Mouse (Mus musculus) intestine, embryonic 15.5 days (tissue): ENCODE data around the gene Olfr878. TPM values are rescaled to one million over a fixed set of nuclear protein-coding genes. Genes with fewer than 3 reads are reported as not detected.

Experiments
- ATAC-seq: fragments of 200-750 bp; cut with Nextera tagmentation; 2 replicates; pipeline ENCODE4 v1.8.0; 2017; ENCODE audit warnings: moderate TSS enrichment, moderate library complexity
- H3K27ac ChIP-seq: fragments of 300-500 bp; sonication (generic); 2 replicates; pipeline ENCODE4 v1.5.1; 2015; ENCODE audit warnings: mild to moderate bottlenecking, inconsistent platforms
- H3K27me3 ChIP-seq: fragments of 300-500 bp; sonication (generic); replicated peaks from 2 replicates; pipeline ENCODE4 v1.6.1; 2015; ENCODE audit warnings: inconsistent platforms
- H3K36me3 ChIP-seq: fragments of 300-500 bp; sonication (generic); 2 replicates; pipeline ENCODE4 v1.6.1; 2015; ENCODE audit warnings: inconsistent platforms
- H3K4me1 ChIP-seq: fragments of 300-500 bp; sonication (generic); replicated peaks from 2 replicates; pipeline ENCODE4 v1.6.1; 2015; ENCODE audit warnings: inconsistent platforms
- H3K4me2 ChIP-seq: fragments of 300-500 bp; sonication (generic); replicated peaks from 2 replicates; pipeline ENCODE4 v1.6.1; 2015; ENCODE audit warnings: mild to moderate bottlenecking, inconsistent platforms
- H3K4me3 ChIP-seq: fragments of 300-500 bp; sonication (generic); replicated peaks from 2 replicates; pipeline ENCODE4 v1.5.1; 2015; ENCODE audit warnings: inconsistent platforms
- H3K9ac ChIP-seq: fragments of 300-500 bp; sonication (generic); 2 replicates; pipeline ENCODE4 v1.6.1; 2015; ENCODE audit warnings: inconsistent platforms
- H3K9me3 ChIP-seq: fragments of 300-500 bp; sonication (generic); 2 replicates; pipeline ENCODE4 v1.6.1; 2016; ENCODE audit warnings: inconsistent platforms
- WGBS: fragments of 180-500 bp; shearing (Covaris S2); methylation state at CpG from one replicate; pipeline ENCODE4 v1.1.7; 2015; 5-methylcytosine and 5-hydroxymethylcytosine counted together
- polyA plus RNA-seq: library from polyadenylated mRNA; unstranded; fragments of >200 nt; fragmentation: Nextera tagmentation; extraction: Ambion mirVana; gene quantifications from 2 replicates; pipeline ENCODE4 v1.2.1, GENCODE M21; 2015

The Olfr878 gene
- not detected in 2 replicates for polyA plus RNA-seq

DNA sequence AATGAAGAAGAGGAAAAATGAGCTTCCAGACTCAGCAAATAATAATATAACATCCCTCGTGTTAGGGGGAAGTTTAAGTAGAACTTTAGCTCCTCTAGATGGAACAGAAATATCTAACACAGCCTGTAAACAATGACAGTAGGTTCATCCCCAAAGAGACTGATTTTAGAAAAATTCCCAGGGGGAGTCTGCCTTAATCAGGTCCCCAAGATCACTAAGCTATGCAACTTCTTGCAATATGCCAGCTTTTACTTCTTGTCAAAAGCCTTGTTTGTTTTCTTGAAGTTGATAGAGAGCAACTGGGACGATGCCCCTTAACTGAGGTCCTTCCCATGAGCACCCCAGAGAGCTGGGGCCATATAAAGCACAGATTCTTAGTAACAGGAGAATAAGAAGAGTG, at the start of gene Olfr878:
TSS of gene Olfr878 (plus strand) at position 301 of the 400 bp plus-strand sequence.
- WGBS: 81% methylated on average over 2 of the region's 2 CpGs
- H3K27ac ChIP-seq: no peak within 1 kb of the TSS
- H3K9me3 ChIP-seq: no peaks in the 10 kb centered on the region
- no peak within 1 kb of the TSS for H3K9ac ChIP-seq
- H3K4me2 ChIP-seq: no peak within 1 kb of the TSS
- H3K4me3 ChIP-seq: no peak within 1 kb of the TSS
- no peaks in the 10 kb centered on the region for H3K27me3 ChIP-seq
- ATAC-seq: no peak
- no peaks in the 10 kb centered on the region for H3K36me3 ChIP-seq
- no peaks in the 10 kb centered on the region for H3K4me1 ChIP-seq

GRCm38 (mm10) chr9:37870246-37870645, 47.4 kb upstream of the Olfr878 start:
- WGBS: 50% methylated on average over 1 of the region's 1 CpGs
- Histone ChIP-seq H3K9me3 (no peaks in the 10 kb centered on the region), H3K27ac (no peak overlapping the region), H3K4me3 (no peak overlapping the region), H3K4me1 (no peaks in the 10 kb centered on the region), H3K4me2 (no peak overlapping the region), H3K9ac (no peak overlapping the region), H3K27me3 (no peaks in the 10 kb centered on the region), H3K36me3 (no peaks in the 10 kb centered on the region)
- ATAC-seq: no peak

GRCm38 (mm10) chr9:37871097-37871496, 46.5 kb upstream of the Olfr878 start:
- Histone ChIP-seq H3K27me3 (no peaks in the 10 kb centered on the region), H3K4me1 (no peaks in the 10 kb centered on the region), H3K36me3 (no peaks in the 10 kb centered on the region), H3K9me3 (no peaks in the 10 kb centered on the region), H3K4me3 (no peak overlapping the region), H3K9ac (no peak overlapping the region), H3K4me2 (no peak overlapping the region), H3K27ac (no peak overlapping the region)
- 71% methylated on average over 1 of the region's 1 CpGs for WGBS
- ATAC-seq: no peak

GRCm38 (mm10) chr9:37871536-37871935, 46.1 kb upstream of the Olfr878 start:
- WGBS: 51% methylated on average over 1 of the region's 1 CpGs
- Histone ChIP-seq H3K9ac (no peak overlapping the region), H3K9me3 (no peaks in the 10 kb centered on the region), H3K4me1 (no peaks in the 10 kb centered on the region), H3K36me3 (no peaks in the 10 kb centered on the region), H3K27ac (no peak overlapping the region), H3K4me3 (no peak overlapping the region), H3K27me3 (no peaks in the 10 kb centered on the region), H3K4me2 (no peak overlapping the region)
- no peak for ATAC-seq

DNA sequence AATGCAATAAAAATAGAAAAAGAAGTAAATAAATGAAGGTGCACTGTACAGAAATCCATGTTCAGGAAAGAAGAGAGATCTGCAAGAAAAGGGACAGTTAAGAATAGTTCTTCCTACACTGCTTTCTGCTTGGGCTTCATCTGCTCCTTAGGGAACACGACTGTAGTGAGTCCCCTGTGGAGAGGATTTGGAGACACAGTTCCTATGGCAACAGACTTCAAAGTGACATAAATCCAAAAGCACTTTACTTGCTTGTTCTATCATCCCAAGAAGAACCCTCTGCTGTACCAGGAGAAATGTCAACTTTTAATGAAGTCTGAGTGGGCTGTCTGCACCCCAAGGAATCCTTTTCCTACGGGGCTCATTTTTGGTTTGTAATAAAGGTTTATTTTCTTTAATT, 26.7 kb upstream of the Olfr878 start:
- Histone ChIP-seq H3K27ac (no peak overlapping the region), H3K4me1 (no peaks in the 10 kb centered on the region), H3K9me3 (no peaks in the 10 kb centered on the region), H3K4me2 (no peak overlapping the region), H3K9ac (no peak overlapping the region), H3K36me3 (no peaks in the 10 kb centered on the region), H3K27me3 (no peaks in the 10 kb centered on the region), H3K4me3 (no peak overlapping the region)
- WGBS: 35% methylated on average over 2 of the region's 2 CpGs
- ATAC-seq: no peak

GRCm38 (mm10) chr9:37896661-37897060, 21.0 kb upstream of the Olfr878 start, which contains the start of gene Olfr145:
Olfr145 (plus strand) TSS chr9:37896724.
- no peak within 1 kb of the TSS for H3K4me2 ChIP-seq
- no peaks in the 10 kb centered on the region for H3K36me3 ChIP-seq
- H3K4me1 ChIP-seq: no peaks in the 10 kb centered on the region
- H3K27ac ChIP-seq: no peak within 1 kb of the TSS
- H3K9me3 ChIP-seq: no peaks in the 10 kb centered on the region
- H3K4me3 ChIP-seq: no peak within 1 kb of the TSS
- no peak within 1 kb of the TSS for H3K9ac ChIP-seq
- H3K27me3 ChIP-seq: no peaks in the 10 kb centered on the region
- WGBS: 39% methylated on average over 2 of the region's 2 CpGs
- ATAC-seq: no peak

- WGBS: 57% methylated on average over 3 of the region's 3 CpGs
- H3K36me3 ChIP-seq: no peaks in the 10 kb centered on the region
These were observed 12.1 kb upstream of the Olfr878 start for GRCm38 (mm10) chr9:37905555-37905954.

DNA sequence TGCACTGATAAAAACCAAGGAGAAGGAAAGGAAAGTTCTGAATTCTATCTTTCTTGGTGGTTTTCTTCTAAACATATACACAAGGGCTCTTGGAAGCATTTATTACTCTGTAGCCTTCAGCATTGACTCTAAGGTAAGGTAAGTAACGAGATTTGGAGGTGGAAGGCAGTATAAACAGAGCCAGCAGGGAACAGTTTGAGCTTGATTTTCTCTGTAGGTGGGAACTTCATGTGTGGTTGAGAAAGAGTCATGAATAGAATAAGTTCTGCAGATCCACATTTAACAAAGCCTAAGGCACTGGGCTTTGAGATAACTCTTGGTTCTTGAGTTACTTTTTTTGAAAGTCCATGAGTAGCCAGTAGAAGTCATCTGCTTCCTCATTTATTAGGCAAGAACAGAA, 378 bp downstream of the Olfr878 start:
- no peak for ATAC-seq
- H3K4me1 ChIP-seq: no peaks in the 10 kb centered on the region
- no peak overlapping the region for H3K9ac ChIP-seq
- H3K9me3 ChIP-seq: no peaks in the 10 kb centered on the region
- no peak overlapping the region for H3K4me3 ChIP-seq
- H3K4me2 ChIP-seq: no peak overlapping the region
- WGBS: 49% methylated on average over 1 of the region's 1 CpGs
- H3K27ac ChIP-seq: no peak overlapping the region
- no peaks in the 10 kb centered on the region for H3K36me3 ChIP-seq
- no peaks in the 10 kb centered on the region for H3K27me3 ChIP-seq

More at GRCm38 (mm10) chr9:37905555-37905954, 12.1 kb upstream of the Olfr878 start:
- Histone ChIP-seq H3K27ac (no peak overlapping the region), H3K4me1 (no peaks in the 10 kb centered on the region), H3K9me3 (no peaks in the 10 kb centered on the region), H3K4me2 (no peak overlapping the region), H3K9ac (no peak overlapping the region), H3K4me3 (no peak overlapping the region), H3K27me3 (no peaks in the 10 kb centered on the region)
- ATAC-seq: no peak

DNA sequence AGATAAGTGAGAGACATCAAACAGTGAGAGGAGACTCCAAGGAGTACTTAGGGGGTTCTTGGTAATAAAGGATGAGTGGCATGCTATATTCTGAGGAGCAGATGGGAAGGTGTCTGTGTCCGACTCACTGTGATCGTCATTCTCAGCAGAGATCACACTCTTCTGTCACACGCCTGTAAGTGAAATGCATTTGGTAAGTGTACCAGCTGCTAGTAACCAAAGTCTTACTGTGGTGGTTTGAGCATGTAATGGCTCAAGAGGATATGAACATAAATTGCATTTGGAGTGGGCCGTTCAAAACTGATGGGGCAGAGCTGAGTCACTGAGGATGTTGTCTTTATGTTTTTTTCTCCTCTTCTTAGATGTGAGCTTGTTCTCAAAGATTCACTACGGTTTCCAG, 6.6 kb downstream of the Olfr878 start:
- Histone ChIP-seq H3K36me3 (no peaks in the 10 kb centered on the region), H3K27ac (no peak overlapping the region), H3K27me3 (no peaks in the 10 kb centered on the region), H3K9me3 (no peaks in the 10 kb centered on the region), H3K9ac (no peak overlapping the region), H3K4me2 (no peak overlapping the region), H3K4me1 (no peaks in the 10 kb centered on the region), H3K4me3 (no peak overlapping the region)
- WGBS: 84% methylated on average over 5 of the region's 5 CpGs
- ATAC-seq: no peak

- no peak overlapping the region for H3K9ac ChIP-seq
- H3K27ac ChIP-seq: no peak overlapping the region
- WGBS: 52% methylated on average over 2 of the region's 2 CpGs
- H3K4me3 ChIP-seq: no peak overlapping the region
- no peaks in the 10 kb centered on the region for H3K36me3 ChIP-seq
- H3K4me1 ChIP-seq: no peaks in the 10 kb centered on the region
- no peak for ATAC-seq
- H3K27me3 ChIP-seq: no peaks in the 10 kb centered on the region
- no peaks in the 10 kb centered on the region for H3K9me3 ChIP-seq
- H3K4me2 ChIP-seq: no peak overlapping the region
These were observed 7.8 kb downstream of the Olfr878 start for GRCm38 (mm10) chr9:37925445-37925844.

GRCm38 (mm10) chr9:37926019-37927013, 8.7 kb downstream of the Olfr878 start:
- no peaks in the 10 kb centered on the region for H3K9me3 ChIP-seq
- no peaks in the 10 kb centered on the region for H3K27me3 ChIP-seq
- ATAC-seq: peak; percentile 93
- no peak overlapping the region for H3K4me3 ChIP-seq
- H3K9ac ChIP-seq: no peak overlapping the region
- no peak overlapping the region for H3K4me2 ChIP-seq
- H3K36me3 ChIP-seq: no peaks in the 10 kb centered on the region
- H3K4me1 ChIP-seq: no peaks in the 10 kb centered on the region
- no peak overlapping the region for H3K27ac ChIP-seq
- 34% methylated on average over 3 of the region's 3 CpGs for WGBS

- ATAC-seq: peak; percentile 66; the same call in 1 of the 2 replicates
- Histone ChIP-seq H3K9me3 (no peaks in the 10 kb centered on the region), H3K27me3 (no peaks in the 10 kb centered on the region), H3K27ac (no peak overlapping the region), H3K4me2 (no peak overlapping the region), H3K36me3 (no peaks in the 10 kb centered on the region), H3K4me1 (no peaks in the 10 kb centered on the region), H3K9ac (no peak overlapping the region), H3K4me3 (no peak overlapping the region)
- WGBS: 11% methylated on average over 11 of the region's 11 CpGs
These were observed 14.9 kb downstream of the Olfr878 start for GRCm38 (mm10) chr9:37932519-37932918.

DNA sequence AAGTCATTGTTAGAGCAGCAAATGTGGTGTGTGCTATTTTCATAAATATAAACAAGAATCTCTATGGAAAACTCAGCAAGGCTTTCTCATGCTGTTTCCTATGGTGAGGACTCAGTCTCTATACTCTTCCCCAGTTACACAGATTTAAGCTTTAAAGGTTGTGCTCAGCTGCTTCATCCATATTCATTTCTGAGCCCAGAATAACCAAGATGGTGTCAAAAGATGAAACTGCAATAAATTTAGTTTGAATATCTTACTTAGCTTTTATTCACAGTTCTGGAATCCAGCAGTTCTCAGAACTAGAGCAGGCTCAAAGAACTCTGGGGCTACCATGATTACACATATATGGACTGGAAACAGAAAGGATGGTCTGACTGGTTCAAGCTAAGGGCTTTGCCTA, 16.5 kb downstream of the Olfr878 start:
- no peak overlapping the region for H3K4me2 ChIP-seq
- no peak overlapping the region for H3K27ac ChIP-seq
- H3K9ac ChIP-seq: no peak overlapping the region
- no peaks in the 10 kb centered on the region for H3K36me3 ChIP-seq
- no peak for ATAC-seq
- no peaks in the 10 kb centered on the region for H3K27me3 ChIP-seq
- H3K4me1 ChIP-seq: no peaks in the 10 kb centered on the region
- H3K9me3 ChIP-seq: no peaks in the 10 kb centered on the region
- no peak overlapping the region for H3K4me3 ChIP-seq
